8 mouse cellular contexts compared by ENCODE assay signal in the genomic region with DNA sequence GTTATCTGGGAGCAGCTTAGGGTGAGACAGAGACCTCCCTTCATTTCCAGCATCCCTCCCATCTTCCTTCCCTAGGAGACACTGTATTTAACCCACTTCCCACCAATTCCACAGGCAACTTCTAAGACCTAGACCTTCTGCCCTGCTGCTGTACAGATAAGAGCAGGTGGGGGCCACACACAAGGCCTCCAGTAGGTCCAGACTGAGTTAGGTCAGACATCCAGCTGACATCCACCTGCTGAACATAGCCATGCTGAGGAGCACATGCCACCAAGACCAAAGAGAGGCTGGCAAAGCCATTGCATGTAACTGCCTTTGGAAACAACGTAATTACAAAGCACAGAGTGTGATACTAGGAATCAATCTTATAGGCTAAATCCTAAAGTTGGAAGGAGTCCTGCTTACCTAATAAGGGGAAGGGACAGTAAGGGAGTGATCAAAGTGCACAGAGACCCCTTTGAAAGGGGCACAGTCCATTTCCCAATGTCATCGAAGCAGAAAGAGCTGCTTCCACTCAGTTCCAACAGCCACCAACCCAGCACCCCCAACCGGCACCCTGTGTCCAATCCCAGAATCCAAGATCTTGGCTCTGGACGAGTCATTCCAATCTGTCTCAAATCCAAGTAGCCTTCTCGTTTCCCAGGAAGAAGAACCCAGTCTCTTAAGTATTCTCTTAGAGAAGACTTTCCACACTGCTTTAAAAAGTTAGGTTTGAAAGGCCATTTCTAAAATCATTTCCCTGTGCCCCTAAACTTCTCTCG. TPM values are rescaled to one million over a fixed set of nuclear protein-coding genes. Genes with fewer than 3 reads are reported as not detected.
A peak's percentile ranks its signal among the peaks of the same experiment; 100 is the strongest.
DNase-seq lines count a peak whose midpoint lies in the region; ATAC-seq and TF ChIP-seq lines count a peak whose summit lies in the region.

No protein-coding gene starts in this region.

- TF ChIP-seq POLR2A in testis, adult 2 months (IDR thresholded peaks at IDR 0.05; ENCODE audit: control insufficient read depth, low read depth, low read length), result no peak

- peak overlapping the region; percentile 95 for H3K9ac ChIP-seq in limb, embryonic 13.5 days
- peak overlapping the region; percentile 96 for H3K9ac ChIP-seq in stomach, embryonic 14.5 days (replicated peaks; ENCODE audit: low read depth, low read length)

- DNase-seq in cerebellum, adult 18-20 months, result peak; percentile 45 to 46
- no peak for DNase-seq in cerebellum, adult 8-10 months
- DNase-seq in testis, postnatal 10 days (ENCODE audit: low spot score), result no peak
- no peak for DNase-seq in layer of hippocampus, postnatal 36 days
- no peak for DNase-seq in layer of hippocampus, adult 9-11 months

- peak overlapping the region; percentile 83 for H3K4me2 ChIP-seq in limb, embryonic 13.5 days (replicated peaks)
- peak overlapping the region; percentile 73 for H3K4me2 ChIP-seq in stomach, embryonic 14.5 days (replicated peaks; ENCODE audit: low read depth, low read length)

- no peaks in the 10 kb centered on the region for H3K9me3 ChIP-seq in limb, embryonic 13.5 days
- no peaks in the 10 kb centered on the region for H3K9me3 ChIP-seq in stomach, embryonic 14.5 days (ENCODE audit: control insufficient read depth, low read depth, low read length)

- peaks cover 19% of the 10 kb centered on the region for H3K4me1 ChIP-seq in testis, adult 2 months (ENCODE audit: control insufficient read depth, insufficient read depth, low read length)
- H3K4me1 ChIP-seq in limb, embryonic 13.5 days, result peaks cover 30% of the 10 kb centered on the region
- peaks cover 13% of the 10 kb centered on the region for H3K4me1 ChIP-seq in stomach, embryonic 14.5 days (ENCODE audit: control insufficient read depth, insufficient read depth, low read length)

- WGBS in limb, embryonic 13.5 days, result 30% methylated on average over 6 of the region's 6 CpGs
- WGBS in stomach, embryonic 14.5 days, result 25% methylated on average over 6 of the region's 6 CpGs

- ATAC-seq in limb, embryonic 13.5 days (ENCODE audit: low FRiP score, low read depth), result no peak
- no peak for ATAC-seq in stomach, embryonic 14.5 days (ENCODE audit: insufficient number of reproducible peaks, insufficient read depth, low FRiP score, low read depth)

- no peaks in the 10 kb centered on the region; the same call in 1 of the 2 replicates for H3K27me3 ChIP-seq in testis, adult 2 months (ENCODE audit: control insufficient read depth, insufficient read depth, low read length)
- peaks cover 5% of the 10 kb centered on the region; the same call in 1 of the 2 replicates for H3K27me3 ChIP-seq in limb, embryonic 13.5 days
- H3K27me3 ChIP-seq in stomach, embryonic 14.5 days (ENCODE audit: control insufficient read depth, insufficient read depth, low read length), result no peaks in the 10 kb centered on the region

- TF ChIP-seq CTCF in testis, adult 2 months (IDR thresholded peaks at IDR 0.05; ENCODE audit: control insufficient read depth, insufficient read depth, insufficient replicate concordance, low read depth, low read length), result no peak

- H3K4me3 ChIP-seq in testis, adult 2 months (ENCODE audit: control insufficient read depth, low read depth, low read length), result peak overlapping the region; percentile 97
- peak overlapping the region; percentile 86 for H3K4me3 ChIP-seq in limb, embryonic 13.5 days
- H3K4me3 ChIP-seq in stomach, embryonic 14.5 days (ENCODE audit: low read depth, low read length), result peak overlapping the region; percentile 83

- H3K36me3 ChIP-seq in testis, adult 2 months (ENCODE audit: control insufficient read depth, insufficient read depth, low read length), result no peaks in the 10 kb centered on the region; the same call in 1 of the 2 replicates
- peaks cover 4% of the 10 kb centered on the region; the same call in 1 of the 2 replicates for H3K36me3 ChIP-seq in limb, embryonic 13.5 days
- H3K36me3 ChIP-seq in stomach, embryonic 14.5 days (ENCODE audit: control insufficient read depth, insufficient read depth, low read length), result no peaks in the 10 kb centered on the region

- peak overlapping the region; percentile 58; the same call in 1 of the 2 replicates for H3K27ac ChIP-seq in testis, adult 2 months (ENCODE audit: control insufficient read depth, insufficient read depth, low read depth, low read length)
- H3K27ac ChIP-seq in limb, embryonic 13.5 days, result no peak overlapping the region
- H3K27ac ChIP-seq in stomach, embryonic 14.5 days (ENCODE audit: low read length), result peak overlapping the region; percentile 33; the same call in 1 of the 2 replicates

RNA-seq across cellular contexts. Expression of a gene that starts 1.3 kb away (rescaled TPM):
- polyA plus RNA-seq in testis, adult 2 months (2012; rRNA removed), result 1,109 and 1,110 TPM in 2 replicates
- polyA plus RNA-seq in limb, embryonic 13.5 days (2015; fragmentation: Nextera tagmentation; extraction: Ambion mirVana), result 52.4 and 54.9 TPM in 2 replicates
- 41.9 and 54.3 TPM in 2 replicates for polyA plus RNA-seq in stomach, embryonic 14.5 days (2014; fragmentation: Nextera tagmentation; extraction: Ambion mirVana)
- total RNA-seq in layer of hippocampus, postnatal 36 days (2021), result 100 to 1,000 TPM; 207 to 225 TPM

Comparison
In these comparisons a context has a peak if more than half of its experiments do, and no peak if none do; other contexts are left out.
1. DNase-seq: peak in cerebellum, adult 18-20 months (2 of 2); none in cerebellum, adult 8-10 months (single experiment), testis, postnatal 10 days (single experiment), layer of hippocampus, postnatal 36 days (0 of 2) and layer of hippocampus, adult 9-11 months (single experiment).
2. RNA of a gene that starts 1.3 kb away (polyA plus RNA-seq): 1,109 to 1,110 TPM in testis, adult 2 months; 52.4 to 54.9 TPM in limb, embryonic 13.5 days and 41.9 to 54.3 TPM in stomach, embryonic 14.5 days; every median in the first group is over 10 times any median in the second.
3. Peak in every context shown above with its lines, with median percentiles within 50 percentile points of each other: H3K4me3 ChIP-seq.